Mouse (Mus musculus) bone marrow macrophage, adult 2 months (primary cell): ENCODE data around the gene Rxfp2. TPM values are rescaled to one million over a fixed set of nuclear protein-coding genes. Genes with fewer than 3 reads are reported as not detected.

Experiments used
- H3K27ac ChIP-seq: 2 replicates; pipeline ENCODE4 v1.5.1; 2012; ENCODE audit warnings: low read depth, low read length; ENCODE audit not compliant: insufficient read depth
- H3K4me1 ChIP-seq: 2 replicates; pipeline ENCODE4 v1.6.1; 2012; ENCODE audit warnings: low read length; ENCODE audit not compliant: control insufficient read depth, insufficient read depth
- H3K4me3 ChIP-seq: 2 replicates; pipeline ENCODE4 v1.5.1; 2012; ENCODE audit warnings: mild to moderate bottlenecking, low read length, moderate library complexity; ENCODE audit not compliant: insufficient read depth
- CTCF ChIP-seq: IDR thresholded peaks from 2 replicates; pipeline ENCODE4 v1.5.1; 2012; ENCODE audit warnings: low read depth, mild to moderate bottlenecking, low read length, moderate library complexity
- POLR2A ChIP-seq: IDR thresholded peaks from 2 replicates; pipeline ENCODE4 v1.6.1; 2012; ENCODE audit warnings: mild to moderate bottlenecking, low read depth, low read length, borderline replicate concordance
- polyA plus RNA-seq: library from polyadenylated mRNA; stranded (reverse); fragments of >200 nt; gene quantifications from 2 replicates; pipeline ENCODE4 v1.2.4, GENCODE M21; 2012; ENCODE audit not compliant: missing spikeins, insufficient read depth, insufficient read length

Rxfp2 gene
- polyA plus RNA-seq, 1 experiment = not detected

DNA sequence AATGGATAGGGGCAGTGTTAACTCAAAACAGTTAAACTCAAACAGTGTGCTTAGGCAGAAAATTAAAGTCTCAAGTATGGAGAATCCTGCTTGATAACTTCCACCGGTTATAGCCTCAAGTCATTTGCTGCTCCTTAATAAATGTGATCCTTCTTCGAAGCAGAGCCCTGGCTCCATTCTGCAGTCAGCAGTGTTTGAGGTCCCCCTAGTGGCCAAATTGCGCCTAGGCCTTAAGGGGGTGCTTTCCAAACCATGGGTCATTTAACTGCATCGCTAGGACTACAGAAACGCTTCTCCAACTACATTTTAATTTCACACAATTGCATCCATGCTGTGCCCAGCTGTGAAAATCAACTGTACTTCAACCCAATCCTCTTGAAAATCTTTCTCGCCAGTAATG, 2.4 kb downstream of the Rxfp2 start:
- Histone ChIP-seq H3K27ac (no peak overlapping the region), H3K4me1 (no peaks in the 10 kb centered on the region), H3K4me3 (no peak overlapping the region)
- TF ChIP-seq POLR2A (no peak), CTCF (peak; percentile 68)

DNA sequence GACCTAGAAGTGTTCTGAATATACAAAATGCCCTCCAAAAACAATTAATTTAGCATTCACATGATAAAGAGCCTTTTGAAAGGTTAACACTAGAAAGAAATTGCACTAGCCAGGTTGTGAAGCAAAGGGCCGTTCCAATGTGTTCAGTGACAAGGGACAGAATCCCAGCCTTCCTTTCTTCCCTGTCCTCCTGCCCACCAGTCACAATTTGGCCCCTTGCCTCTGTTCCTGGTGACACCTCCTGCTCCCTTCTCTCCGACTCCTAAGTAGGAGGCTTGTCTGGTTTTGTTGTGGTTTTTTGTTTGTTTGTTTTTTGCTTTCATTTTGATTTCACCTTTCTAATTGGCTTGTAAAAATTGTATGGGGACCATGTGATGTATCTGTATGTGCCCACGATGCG, 3.3 kb downstream of the Rxfp2 start:
- Histone ChIP-seq H3K27ac (no peak overlapping the region), H3K4me3 (no peak overlapping the region), H3K4me1 (no peaks in the 10 kb centered on the region)
- TF ChIP-seq CTCF (no peak), POLR2A (no peak)

GRCm38 (mm10) chr5:150022556-150022955, 4.1 kb downstream of the Rxfp2 start:
- no peak overlapping the region for H3K27ac ChIP-seq
- H3K4me1 ChIP-seq = no peaks in the 10 kb centered on the region
- TF ChIP-seq CTCF = no peak
- TF ChIP-seq POLR2A = no peak
- H3K4me3 ChIP-seq = no peak overlapping the region

DNA sequence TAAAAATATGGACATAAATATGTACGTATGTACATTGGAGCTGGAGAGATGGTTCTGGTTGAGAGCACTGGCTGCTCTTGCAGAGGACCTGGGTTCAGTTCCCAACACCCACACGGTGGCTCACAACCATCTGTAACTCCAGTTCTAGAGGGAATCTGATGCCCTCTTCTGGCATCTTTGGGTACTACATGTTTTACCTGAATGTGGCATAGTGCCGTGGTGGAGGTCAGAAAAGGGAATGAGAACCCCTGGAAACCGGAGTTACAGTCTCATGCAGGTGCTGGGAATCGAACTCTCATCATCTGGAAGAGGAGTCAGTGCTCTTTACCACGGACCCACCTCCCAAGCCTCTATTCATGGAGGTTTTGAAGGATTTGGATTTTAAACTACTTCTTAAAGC, 5.0 kb downstream of the Rxfp2 start:
- TF ChIP-seq POLR2A = no peak
- TF ChIP-seq CTCF = no peak
- Histone ChIP-seq H3K4me3 (no peak overlapping the region), H3K27ac (no peak overlapping the region), H3K4me1 (no peaks in the 10 kb centered on the region)

GRCm38 (mm10) chr5:150024188-150024587, 5.7 kb downstream of the Rxfp2 start:
- TF ChIP-seq POLR2A (no peak), CTCF (no peak)
- Histone ChIP-seq H3K4me3 (no peak overlapping the region), H3K4me1 (no peaks in the 10 kb centered on the region), H3K27ac (no peak overlapping the region)

- TF ChIP-seq CTCF = no peak
- TF ChIP-seq POLR2A = no peak
- H3K4me3 ChIP-seq = no peak overlapping the region
Observed at GRCm38 (mm10) chr5:150024901-150025300, 6.4 kb downstream of the Rxfp2 start.

GRCm38 (mm10) chr5:150025326-150025725, 6.9 kb downstream of the Rxfp2 start:
- H3K4me1 ChIP-seq = no peaks in the 10 kb centered on the region
- no peak overlapping the region for H3K27ac ChIP-seq
- TF ChIP-seq CTCF (no peak), POLR2A (no peak)
- no peak overlapping the region for H3K4me3 ChIP-seq

More at GRCm38 (mm10) chr5:150024901-150025300, 6.4 kb downstream of the Rxfp2 start:
- H3K4me1 ChIP-seq = no peaks in the 10 kb centered on the region
- no peak overlapping the region for H3K27ac ChIP-seq

GRCm38 (mm10) chr5:150026509-150027087, 8.1 kb downstream of the Rxfp2 start:
- Histone ChIP-seq H3K4me3 (no peak overlapping the region), H3K4me1 (no peaks in the 10 kb centered on the region), H3K27ac (no peak overlapping the region)
- TF ChIP-seq CTCF (no peak), POLR2A (no peak)

DNA sequence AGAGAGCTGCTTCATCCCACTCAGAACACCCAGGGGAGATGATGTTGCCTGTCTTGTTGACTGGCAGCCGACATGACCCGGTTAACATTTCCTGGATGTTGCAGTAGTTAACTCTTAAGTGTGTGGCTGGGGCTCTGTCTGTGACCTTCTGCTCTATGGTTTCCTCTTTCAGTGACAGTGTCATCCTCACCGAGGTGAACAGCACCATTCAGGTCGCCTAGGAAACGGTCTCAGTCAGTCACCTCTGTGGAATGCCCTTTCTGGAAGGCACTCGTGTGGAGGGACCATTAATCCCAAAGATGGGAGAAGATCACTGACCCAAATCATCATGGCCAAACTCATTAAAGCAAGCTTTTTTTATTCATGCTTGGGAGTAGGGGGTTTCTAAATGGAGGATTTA, 12.7 kb downstream of the Rxfp2 start:
- H3K27ac ChIP-seq = no peak overlapping the region
- no peak for TF ChIP-seq POLR2A
- TF ChIP-seq CTCF = no peak
- H3K4me3 ChIP-seq = no peak overlapping the region
- H3K4me1 ChIP-seq = no peaks in the 10 kb centered on the region

GRCm38 (mm10) chr5:150031634-150032033, 13.2 kb downstream of the Rxfp2 start:
- Histone ChIP-seq H3K27ac (no peak overlapping the region), H3K4me1 (no peaks in the 10 kb centered on the region), H3K4me3 (no peak overlapping the region)
- no peak for TF ChIP-seq CTCF
- TF ChIP-seq POLR2A = no peak

GRCm38 (mm10) chr5:150032075-150032492, 13.6 kb downstream of the Rxfp2 start:
- no peak overlapping the region for H3K4me3 ChIP-seq
- TF ChIP-seq POLR2A (no peak), CTCF (no peak)
- no peak overlapping the region for H3K27ac ChIP-seq
- no peaks in the 10 kb centered on the region for H3K4me1 ChIP-seq
